Mouse (Mus musculus): ENCODE results near the gene Cry1.

DNA sequence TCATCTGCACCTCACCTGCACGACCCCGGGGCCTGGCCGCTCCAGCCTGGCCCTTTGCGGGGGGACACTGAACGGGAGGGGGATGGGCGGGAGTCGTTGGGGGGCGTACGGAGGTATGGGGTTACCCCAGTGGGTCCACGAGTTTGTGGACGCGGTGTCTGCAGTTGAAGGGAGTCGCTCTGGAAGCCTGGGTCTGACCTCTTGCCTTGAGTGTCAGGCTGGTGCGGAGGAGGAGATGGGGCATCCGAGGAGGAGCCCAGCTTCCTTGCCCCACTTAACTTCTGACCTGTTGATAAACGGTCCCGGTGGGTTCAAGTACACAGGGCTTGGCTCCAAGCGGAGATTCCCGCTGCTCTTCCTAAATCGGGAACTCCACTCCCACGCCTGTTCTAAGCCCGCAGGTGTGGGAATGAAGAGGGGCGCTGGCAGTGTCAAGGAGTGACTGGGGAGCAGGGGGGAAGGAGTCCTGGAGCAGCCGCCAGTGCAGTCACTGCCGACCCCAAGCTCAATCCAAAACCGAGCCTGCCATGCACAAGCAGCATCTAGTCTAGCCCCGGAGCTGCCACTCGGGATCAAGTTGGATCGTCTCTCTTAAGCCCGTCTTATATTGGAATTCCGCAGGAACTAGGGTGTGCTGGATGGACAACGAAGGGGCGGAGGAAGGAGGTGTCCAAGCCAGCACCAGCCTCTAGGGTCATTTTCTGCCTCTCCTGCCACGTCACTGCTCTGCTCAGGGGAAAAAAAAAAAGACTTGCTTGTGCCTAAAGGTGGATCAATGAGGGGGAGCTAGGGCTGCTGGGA is 81.6 kb downstream of the Cry1 start:
- TF ChIP-seq GATA1 (IDR thresholded peaks at IDR 0.05; ENCODE audit: borderline replicate concordance, low read length) (no peak), FLI1 (IDR thresholded peaks at IDR 0.05; ENCODE audit: low read length) (no peak)

Measured in megakaryocyte, embryonic 14.5 days (primary cell).